Mouse (Mus musculus): ENCODE measurements around the gene Itpr2. TPM values are rescaled to one million over a fixed set of nuclear protein-coding genes. Genes with fewer than 3 reads are reported as not detected.

Itpr2 gene
- polyA plus RNA-seq, 1 experiment from 2014 or later: 5.9 TPM

GRCm38 (mm10) chr6:146270162-146270561 lies 231.9 kb downstream of the Itpr2 start:
- ATAC-seq (ENCODE audit: low FRiP score) (no peak), DNase-seq (ENCODE audit: low spot score) (no peak)
- 51% methylated on average over 5 of the region's 5 CpGs for WGBS

GRCm38 (mm10) chr6:146269291-146269690 lies 232.7 kb downstream of the Itpr2 start:
- Histone ChIP-seq H3K27ac (ENCODE audit: low read depth, low read length) (no peak overlapping the region), H3K9me3 (ENCODE audit: control insufficient read depth, low read length) (no peaks in the 10 kb centered on the region), H3K4me1 (replicated peaks; ENCODE audit: control insufficient read depth, insufficient read depth, low read length) (no peaks in the 10 kb centered on the region), H3K9ac (ENCODE audit: low read depth, low read length) (no peak overlapping the region), H3K4me2 (replicated peaks; ENCODE audit: low read depth, low read length) (no peak overlapping the region), H3K36me3 (ENCODE audit: control insufficient read depth, insufficient read depth, low read length) (no peaks in the 10 kb centered on the region), H3K27me3 (ENCODE audit: control insufficient read depth, insufficient read depth, low read length) (no peaks in the 10 kb centered on the region), H3K4me3 (ENCODE audit: low read depth, low read length) (no peak overlapping the region)
- DNase-seq (ENCODE audit: low spot score) (no peak), ATAC-seq (ENCODE audit: low FRiP score) (no peak)
- WGBS: 96% methylated on average over 5 of the region's 5 CpGs

More at GRCm38 (mm10) chr6:146270162-146270561, 231.9 kb downstream of the Itpr2 start:
- H3K9me3 ChIP-seq (ENCODE audit: control insufficient read depth, low read length): no peaks in the 10 kb centered on the region
- no peaks in the 10 kb centered on the region for H3K27me3 ChIP-seq (ENCODE audit: control insufficient read depth, insufficient read depth, low read length)
- no peak overlapping the region for H3K9ac ChIP-seq (ENCODE audit: low read depth, low read length)
- H3K4me2 ChIP-seq (replicated peaks; ENCODE audit: low read depth, low read length): no peak overlapping the region
- no peak overlapping the region for H3K4me3 ChIP-seq (ENCODE audit: low read depth, low read length)
- H3K36me3 ChIP-seq (ENCODE audit: control insufficient read depth, insufficient read depth, low read length): no peaks in the 10 kb centered on the region
- H3K4me1 ChIP-seq (replicated peaks; ENCODE audit: control insufficient read depth, insufficient read depth, low read length): no peaks in the 10 kb centered on the region
- H3K27ac ChIP-seq (ENCODE audit: low read depth, low read length): no peak overlapping the region

- 90% methylated on average over 7 of the region's 7 CpGs for WGBS
Observed at GRCm38 (mm10) chr6:146260674-146261376, 241.2 kb downstream of the Itpr2 start.

GRCm38 (mm10) chr6:146258751-146259150 lies 243.3 kb downstream of the Itpr2 start:
- Histone ChIP-seq H3K9me3 (ENCODE audit: control insufficient read depth, low read length) (no peaks in the 10 kb centered on the region), H3K4me3 (ENCODE audit: low read depth, low read length) (no peak overlapping the region), H3K27ac (ENCODE audit: low read depth, low read length) (no peak overlapping the region), H3K27me3 (ENCODE audit: control insufficient read depth, insufficient read depth, low read length) (no peaks in the 10 kb centered on the region), H3K4me2 (replicated peaks; ENCODE audit: low read depth, low read length) (no peak overlapping the region), H3K9ac (ENCODE audit: low read depth, low read length) (no peak overlapping the region), H3K36me3 (ENCODE audit: control insufficient read depth, insufficient read depth, low read length) (no peaks in the 10 kb centered on the region), H3K4me1 (replicated peaks; ENCODE audit: control insufficient read depth, insufficient read depth, low read length) (no peaks in the 10 kb centered on the region)
- DNase-seq (ENCODE audit: low spot score) (no peak), ATAC-seq (ENCODE audit: low FRiP score) (no peak)
- WGBS: 92% methylated on average over 5 of the region's 5 CpGs

More at GRCm38 (mm10) chr6:146260674-146261376, 241.2 kb downstream of the Itpr2 start:
- H3K4me1 ChIP-seq (replicated peaks; ENCODE audit: control insufficient read depth, insufficient read depth, low read length): no peaks in the 10 kb centered on the region
- DNase-seq (ENCODE audit: low spot score) (no peak), ATAC-seq (ENCODE audit: low FRiP score) (no peak)
- no peak overlapping the region for H3K27ac ChIP-seq (ENCODE audit: low read depth, low read length)
- no peak overlapping the region for H3K4me2 ChIP-seq (replicated peaks; ENCODE audit: low read depth, low read length)
- H3K27me3 ChIP-seq (ENCODE audit: control insufficient read depth, insufficient read depth, low read length): no peaks in the 10 kb centered on the region
- no peak overlapping the region for H3K9ac ChIP-seq (ENCODE audit: low read depth, low read length)
- no peaks in the 10 kb centered on the region for H3K36me3 ChIP-seq (ENCODE audit: control insufficient read depth, insufficient read depth, low read length)
- no peaks in the 10 kb centered on the region for H3K9me3 ChIP-seq (ENCODE audit: control insufficient read depth, low read length)
- H3K4me3 ChIP-seq (ENCODE audit: low read depth, low read length): no peak overlapping the region

- WGBS: 95% methylated on average over 3 of the region's 3 CpGs
- no peak for ATAC-seq (ENCODE audit: low FRiP score)
Observed at GRCm38 (mm10) chr6:146258261-146258660, 243.8 kb downstream of the Itpr2 start.

GRCm38 (mm10) chr6:146256947-146257670 lies 244.9 kb downstream of the Itpr2 start:
- DNase-seq (ENCODE audit: low spot score) (no peak), ATAC-seq (ENCODE audit: low FRiP score) (no peak)
- Histone ChIP-seq H3K27ac (ENCODE audit: low read depth, low read length) (no peak overlapping the region), H3K36me3 (ENCODE audit: control insufficient read depth, insufficient read depth, low read length) (no peaks in the 10 kb centered on the region), H3K9ac (ENCODE audit: low read depth, low read length) (no peak overlapping the region), H3K9me3 (ENCODE audit: control insufficient read depth, low read length) (no peaks in the 10 kb centered on the region), H3K27me3 (ENCODE audit: control insufficient read depth, insufficient read depth, low read length) (no peaks in the 10 kb centered on the region), H3K4me3 (ENCODE audit: low read depth, low read length) (no peak overlapping the region), H3K4me1 (replicated peaks; ENCODE audit: control insufficient read depth, insufficient read depth, low read length) (no peaks in the 10 kb centered on the region), H3K4me2 (replicated peaks; ENCODE audit: low read depth, low read length) (no peak overlapping the region)
- 93% methylated on average over 7 of the region's 7 CpGs for WGBS

More at GRCm38 (mm10) chr6:146258261-146258660, 243.8 kb downstream of the Itpr2 start:
- Histone ChIP-seq H3K4me3 (ENCODE audit: low read depth, low read length) (no peak overlapping the region), H3K4me1 (replicated peaks; ENCODE audit: control insufficient read depth, insufficient read depth, low read length) (no peaks in the 10 kb centered on the region), H3K36me3 (ENCODE audit: control insufficient read depth, insufficient read depth, low read length) (no peaks in the 10 kb centered on the region), H3K9me3 (ENCODE audit: control insufficient read depth, low read length) (no peaks in the 10 kb centered on the region), H3K9ac (ENCODE audit: low read depth, low read length) (no peak overlapping the region), H3K4me2 (replicated peaks; ENCODE audit: low read depth, low read length) (no peak overlapping the region), H3K27me3 (ENCODE audit: control insufficient read depth, insufficient read depth, low read length) (no peaks in the 10 kb centered on the region), H3K27ac (ENCODE audit: low read depth, low read length) (no peak overlapping the region)
- no peak for DNase-seq (ENCODE audit: low spot score)

GRCm38 (mm10) chr6:146256401-146256800 lies 245.6 kb downstream of the Itpr2 start:
- H3K4me3 ChIP-seq (ENCODE audit: low read depth, low read length): no peak overlapping the region
- H3K36me3 ChIP-seq (ENCODE audit: control insufficient read depth, insufficient read depth, low read length): no peaks in the 10 kb centered on the region
- WGBS: 81% methylated on average over 2 of the region's 2 CpGs
- no peaks in the 10 kb centered on the region for H3K27me3 ChIP-seq (ENCODE audit: control insufficient read depth, insufficient read depth, low read length)
- no peak overlapping the region for H3K4me2 ChIP-seq (replicated peaks; ENCODE audit: low read depth, low read length)
- ATAC-seq (ENCODE audit: low FRiP score) (no peak), DNase-seq (ENCODE audit: low spot score) (no peak)
- H3K9ac ChIP-seq (ENCODE audit: low read depth, low read length): no peak overlapping the region
- H3K4me1 ChIP-seq (replicated peaks; ENCODE audit: control insufficient read depth, insufficient read depth, low read length): no peaks in the 10 kb centered on the region
- H3K27ac ChIP-seq (ENCODE audit: low read depth, low read length): no peak overlapping the region
- no peaks in the 10 kb centered on the region for H3K9me3 ChIP-seq (ENCODE audit: control insufficient read depth, low read length)

GRCm38 (mm10) chr6:146255656-146256055 lies 246.4 kb downstream of the Itpr2 start:
- WGBS: 94% methylated on average over 6 of the region's 6 CpGs
- no peak overlapping the region for H3K4me3 ChIP-seq (ENCODE audit: low read depth, low read length)
- no peak overlapping the region for H3K4me2 ChIP-seq (replicated peaks; ENCODE audit: low read depth, low read length)
- H3K9ac ChIP-seq (ENCODE audit: low read depth, low read length): no peak overlapping the region
- H3K27ac ChIP-seq (ENCODE audit: low read depth, low read length): no peak overlapping the region
- H3K27me3 ChIP-seq (ENCODE audit: control insufficient read depth, insufficient read depth, low read length): no peaks in the 10 kb centered on the region
- no peaks in the 10 kb centered on the region for H3K36me3 ChIP-seq (ENCODE audit: control insufficient read depth, insufficient read depth, low read length)
- no peaks in the 10 kb centered on the region for H3K4me1 ChIP-seq (replicated peaks; ENCODE audit: control insufficient read depth, insufficient read depth, low read length)
- H3K9me3 ChIP-seq (ENCODE audit: control insufficient read depth, low read length): no peaks in the 10 kb centered on the region
- no peak for DNase-seq (ENCODE audit: low spot score)
- no peak for ATAC-seq (ENCODE audit: low FRiP score)

- no peak for ATAC-seq (ENCODE audit: low FRiP score)
- Histone ChIP-seq H3K9ac (ENCODE audit: low read depth, low read length) (no peak overlapping the region), H3K4me3 (ENCODE audit: low read depth, low read length) (no peak overlapping the region), H3K4me1 (replicated peaks; ENCODE audit: control insufficient read depth, insufficient read depth, low read length) (no peaks in the 10 kb centered on the region), H3K27me3 (ENCODE audit: control insufficient read depth, insufficient read depth, low read length) (no peaks in the 10 kb centered on the region), H3K36me3 (ENCODE audit: control insufficient read depth, insufficient read depth, low read length) (no peaks in the 10 kb centered on the region), H3K4me2 (replicated peaks; ENCODE audit: low read depth, low read length) (no peak overlapping the region), H3K9me3 (ENCODE audit: control insufficient read depth, low read length) (no peaks in the 10 kb centered on the region), H3K27ac (ENCODE audit: low read depth, low read length) (no peak overlapping the region)
- 77% methylated on average over 9 of the region's 9 CpGs for WGBS
- DNase-seq (ENCODE audit: low spot score): no peak
Observed at GRCm38 (mm10) chr6:146254931-146255330, 247.1 kb downstream of the Itpr2 start.

All from hindbrain, embryonic 11.5 days (tissue).